Mouse (Mus musculus) thymus, adult 2 months (tissue): Measurements from ENCODE around the gene Slc35f2.

Source experiments
- CTCF ChIP-seq: fragments of 200-500 bp; IDR thresholded peaks from 2 replicates; pipeline ENCODE4 v1.5.1; 2012; ENCODE audit warnings: mild to moderate bottlenecking, control low read depth, low read length, moderate library complexity, borderline replicate concordance; ENCODE audit not compliant: control insufficient read depth, poor library complexity, insufficient read depth; ENCODE audit errors: extremely low read depth
- POLR2A ChIP-seq: fragments of 200-500 bp; IDR thresholded peaks from 2 replicates; pipeline ENCODE4 v1.6.1; 2012; ENCODE audit warnings: mild to moderate bottlenecking, low read length, control low read depth, moderate library complexity; ENCODE audit not compliant: control insufficient read depth, poor library complexity, insufficient read depth; ENCODE audit errors: extremely low read depth

DNA sequence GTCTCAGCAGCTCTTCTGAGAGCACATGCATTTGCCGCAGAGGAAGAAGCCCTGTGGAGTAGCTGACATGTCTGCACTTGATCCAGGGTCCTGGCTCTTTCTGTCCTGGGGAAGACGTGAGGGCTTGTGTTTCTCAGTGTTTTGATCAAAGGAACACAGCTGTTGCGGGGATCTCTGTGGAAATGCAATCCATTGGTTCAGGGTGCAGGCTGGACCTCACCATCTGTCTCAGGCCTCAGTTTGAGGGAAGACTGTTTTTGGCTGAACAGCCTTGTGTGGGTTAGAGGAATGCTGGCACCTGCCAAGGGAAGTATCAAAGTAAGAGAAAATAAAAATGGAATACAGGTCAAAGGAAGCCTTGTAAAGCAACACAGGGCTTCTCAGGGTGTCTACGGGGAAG is 64.6 kb downstream of the Slc35f2 start:
- no peak for TF ChIP-seq CTCF
- no peak for TF ChIP-seq POLR2A
